Mouse (Mus musculus) midbrain, embryonic 13.5 days (tissue): ENCODE measurements at regions not wholly inside any gene's neighbourhood (a gene's known extent, or its start where the extent isn't known, plus 50 kb on each side); places are given as distances from the start of the nearest gene placed in this dataset.
"Not testable (repeated sequence)": the region's sequence is repeated elsewhere in the genome, so short reads cannot be mapped to it uniquely, and the experiment has no call there.

ENCODE experiments used
- ATAC-seq: fragments of 200-750 bp; cut with Nextera tagmentation; 2 replicates; pipeline ENCODE4 v1.8.0; 2017; ENCODE audit warnings: mild to moderate bottlenecking, moderate TSS enrichment, moderate library complexity
- H3K27ac ChIP-seq: fragments of 300-500 bp; sonication (generic); 2 replicates; pipeline ENCODE4 v1.5.1; 2015; ENCODE audit warnings: inconsistent platforms, mild to moderate bottlenecking, moderate library complexity
- H3K27me3 ChIP-seq: fragments of 300-500 bp; sonication (generic); 2 replicates; pipeline ENCODE4 v1.6.1; 2015; ENCODE audit warnings: mild to moderate bottlenecking, inconsistent platforms
- H3K36me3 ChIP-seq: fragments of 300-500 bp; sonication (generic); 2 replicates; pipeline ENCODE4 v1.6.1; 2015; ENCODE audit warnings: mild to moderate bottlenecking, inconsistent platforms
- H3K4me1 ChIP-seq: fragments of 300-500 bp; sonication (generic); replicated peaks from 2 replicates; pipeline ENCODE4 v1.6.1; 2015; ENCODE audit warnings: inconsistent platforms
- H3K4me2 ChIP-seq: fragments of 300-500 bp; sonication (generic); replicated peaks from 2 replicates; pipeline ENCODE4 v1.6.1; 2015; ENCODE audit warnings: moderate library complexity, mild to moderate bottlenecking, inconsistent platforms
- H3K4me3 ChIP-seq: fragments of 300-500 bp; sonication (generic); replicated peaks from 2 replicates; pipeline ENCODE4 v1.5.1; 2015; ENCODE audit warnings: mild to moderate bottlenecking, inconsistent platforms
- H3K9ac ChIP-seq: fragments of 300-500 bp; sonication (generic); replicated peaks from 2 replicates; pipeline ENCODE4 v1.6.1; 2015; ENCODE audit warnings: mild to moderate bottlenecking, inconsistent platforms
- H3K9me3 ChIP-seq: fragments of 300-500 bp; sonication (generic); 2 replicates; pipeline ENCODE4 v1.6.1; 2016; ENCODE audit warnings: mild to moderate bottlenecking, inconsistent platforms
- WGBS: fragments of 180-500 bp; shearing (Covaris S2); methylation state at CpG from one replicate; pipeline ENCODE4 v1.1.7; 2015; 5-methylcytosine and 5-hydroxymethylcytosine counted together

DNA sequence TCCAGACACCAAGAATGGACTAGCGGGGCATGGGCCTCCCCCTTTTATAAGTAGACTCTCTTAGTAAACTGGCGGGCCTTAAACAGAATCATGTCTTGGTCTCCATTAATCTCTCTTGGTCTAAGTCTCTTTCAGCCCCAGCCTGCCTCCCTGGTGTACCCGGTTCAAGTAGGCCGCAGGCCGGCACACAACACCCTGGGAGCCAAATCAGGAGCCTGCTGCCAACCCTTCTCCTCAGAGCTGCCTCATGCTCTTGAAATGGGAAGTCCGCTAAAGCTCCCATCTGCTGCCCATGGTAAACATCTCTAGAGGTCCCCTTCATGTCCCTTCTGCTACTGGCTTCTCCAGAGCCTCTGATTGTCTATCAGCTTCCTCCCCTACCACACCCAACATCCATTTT lies 296.3 kb downstream of the 4933412E24Rik start:
- Histone ChIP-seq H3K4me1 (no peaks in the 10 kb centered on the region), H3K9ac (no peak overlapping the region), H3K4me2 (no peak overlapping the region), H3K4me3 (no peak overlapping the region), H3K27me3 (no peaks in the 10 kb centered on the region), H3K36me3 (no peaks in the 10 kb centered on the region), H3K27ac (no peak overlapping the region), H3K9me3 (no peaks in the 10 kb centered on the region)
- ATAC-seq, result no peak
- WGBS, result 94% methylated on average over 6 of the region's 6 CpGs

DNA sequence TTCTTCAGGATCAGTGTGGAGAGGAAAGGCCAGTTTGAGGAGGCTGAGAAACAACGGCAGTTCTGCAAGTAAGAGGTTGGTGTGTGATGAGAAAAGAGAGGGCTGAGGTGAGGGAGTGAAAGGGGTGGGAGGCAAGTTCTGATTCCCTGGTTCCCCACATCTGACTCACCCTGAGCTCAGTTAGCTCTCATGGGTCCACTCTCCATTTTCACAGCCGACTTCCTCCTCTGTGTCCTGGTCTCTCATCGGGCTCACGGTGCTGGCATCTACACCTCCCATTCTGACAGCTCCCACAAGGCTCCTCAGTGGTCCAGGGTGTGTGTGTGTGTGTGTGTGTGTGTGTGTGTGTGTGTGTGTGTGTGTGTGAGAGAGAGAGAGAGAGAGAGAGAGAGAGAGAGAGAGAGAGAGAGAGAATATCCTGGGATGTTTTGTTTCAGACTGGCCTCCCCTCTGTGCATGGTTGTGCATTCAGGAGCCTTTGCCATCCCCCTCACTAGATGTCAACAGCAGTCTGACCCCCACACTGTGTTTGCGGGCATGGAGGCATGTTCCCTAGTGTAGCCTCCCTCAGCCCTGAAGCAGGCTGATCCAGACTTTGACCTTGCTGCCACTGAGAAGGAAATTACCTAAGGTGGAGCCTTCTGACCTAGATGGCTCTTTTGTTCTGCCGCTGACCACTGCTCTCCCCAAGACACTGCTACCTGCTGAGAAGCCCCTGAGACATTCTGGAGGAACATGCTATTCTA lies 296.9 kb downstream of the 4933412E24Rik start:
- H3K27me3 ChIP-seq, H3K4me1 ChIP-seq, H3K27ac ChIP-seq, H3K4me2 ChIP-seq, H3K4me3 ChIP-seq, H3K36me3 ChIP-seq, H3K9ac ChIP-seq, ATAC-seq, H3K9me3 ChIP-seq: not testable (repeated sequence)
- WGBS, result 89% methylated on average over 6 of the region's 6 CpGs

DNA sequence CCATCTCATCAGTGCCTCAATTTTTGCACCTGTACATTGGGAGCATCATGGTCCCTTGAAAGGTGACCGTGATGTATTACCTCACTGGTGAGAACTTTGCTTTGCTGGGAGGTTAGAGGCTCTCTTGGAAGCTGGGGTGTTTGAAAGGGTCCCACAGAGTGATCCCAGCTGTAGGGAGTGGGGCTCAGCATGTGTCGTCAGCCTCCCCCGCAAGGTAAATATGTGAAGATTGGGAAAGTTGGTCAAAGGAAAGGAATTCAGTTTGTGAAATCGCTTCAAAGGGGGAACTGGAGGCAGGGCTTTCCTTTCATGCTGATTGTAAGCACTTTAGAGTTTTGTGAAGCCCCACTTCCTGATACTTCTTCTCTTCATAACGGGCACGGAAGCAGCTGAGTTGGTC lies 299.5 kb downstream of the 4933412E24Rik start:
- Histone ChIP-seq H3K27ac (no peak overlapping the region), H3K36me3 (no peaks in the 10 kb centered on the region), H3K9me3 (no peaks in the 10 kb centered on the region), H3K27me3 (no peaks in the 10 kb centered on the region), H3K4me3 (no peak overlapping the region), H3K4me1 (no peaks in the 10 kb centered on the region), H3K4me2 (no peak overlapping the region), H3K9ac (no peak overlapping the region)
- WGBS, result 81% methylated on average over 6 of the region's 6 CpGs
- ATAC-seq, result no peak

DNA sequence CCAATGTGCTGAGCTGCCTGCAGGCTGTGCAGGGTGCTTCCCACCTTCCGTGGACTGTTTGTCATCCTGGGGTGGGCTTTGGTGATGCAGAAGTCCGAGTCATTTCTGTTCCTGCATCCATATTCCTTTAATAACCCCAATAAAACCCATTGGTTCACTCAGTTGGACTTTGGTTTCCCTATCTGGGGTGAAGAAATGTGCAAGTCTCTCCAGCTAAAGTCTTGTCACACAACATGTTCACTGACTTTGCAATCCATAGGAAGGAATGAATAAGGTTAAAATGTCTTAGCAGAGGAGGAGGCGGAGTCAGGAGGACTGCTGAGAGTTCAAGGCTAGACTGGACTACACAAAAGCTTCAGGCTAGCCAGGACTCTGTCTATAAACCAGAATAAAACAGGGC lies 300.5 kb downstream of the 4933412E24Rik start:
- WGBS, result 87% methylated on average over 3 of the region's 3 CpGs

DNA sequence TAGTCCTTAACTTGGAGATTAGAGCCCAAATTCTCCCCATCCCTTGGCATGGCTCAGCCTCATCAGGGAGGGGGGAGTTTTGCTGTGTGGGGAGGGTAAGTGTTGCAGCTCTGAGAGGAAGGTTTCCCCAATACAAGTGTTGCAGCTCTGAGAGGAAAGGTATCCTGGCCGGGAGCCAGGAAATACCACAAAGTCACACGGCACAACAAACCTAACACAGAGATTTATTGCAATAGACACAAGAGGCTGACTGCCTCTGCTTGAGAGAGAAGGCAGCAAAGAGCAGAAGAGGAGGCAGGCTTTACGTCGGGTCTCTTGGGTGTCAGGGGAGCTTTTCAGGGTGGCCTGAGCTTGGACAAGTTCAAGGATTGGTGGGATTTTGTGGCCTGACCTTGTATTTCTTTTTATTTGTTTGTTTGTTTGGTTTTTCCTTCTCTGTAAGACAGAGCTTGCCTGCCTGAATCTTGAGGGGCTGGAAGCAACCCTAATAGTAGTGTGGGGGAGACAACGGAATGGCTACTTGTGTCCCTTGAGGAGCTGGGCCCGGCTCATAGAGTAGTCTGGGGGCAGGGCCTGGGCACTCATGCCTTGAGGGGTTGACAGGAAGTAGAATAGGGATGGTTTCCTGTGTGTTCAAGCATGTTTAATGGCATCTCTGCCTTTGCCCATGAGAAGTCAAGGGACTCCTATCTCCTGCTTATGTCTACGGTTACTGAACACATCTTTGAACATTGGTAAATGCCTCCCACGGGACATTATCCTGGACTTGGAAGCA lies 302.3 kb downstream of the 4933412E24Rik start:
- WGBS, result 80% methylated on average over 8 of the region's 8 CpGs
- Histone ChIP-seq H3K4me1 (no peaks in the 10 kb centered on the region), H3K27me3 (no peaks in the 10 kb centered on the region), H3K27ac (no peak overlapping the region), H3K4me2 (no peak overlapping the region), H3K36me3 (no peaks in the 10 kb centered on the region), H3K9ac (no peak overlapping the region), H3K9me3 (no peaks in the 10 kb centered on the region), H3K4me3 (no peak overlapping the region)
- ATAC-seq, result no peak

More for the DNA sequence above, 300.5 kb downstream of the 4933412E24Rik start:
- no peak for ATAC-seq
- no peak overlapping the region for H3K4me3 ChIP-seq
- no peaks in the 10 kb centered on the region for H3K4me1 ChIP-seq
- no peaks in the 10 kb centered on the region for H3K9me3 ChIP-seq
- no peaks in the 10 kb centered on the region for H3K27me3 ChIP-seq
- H3K36me3 ChIP-seq, result no peaks in the 10 kb centered on the region
- H3K9ac ChIP-seq, result no peak overlapping the region
- H3K27ac ChIP-seq, result no peak overlapping the region
- no peak overlapping the region for H3K4me2 ChIP-seq

DNA sequence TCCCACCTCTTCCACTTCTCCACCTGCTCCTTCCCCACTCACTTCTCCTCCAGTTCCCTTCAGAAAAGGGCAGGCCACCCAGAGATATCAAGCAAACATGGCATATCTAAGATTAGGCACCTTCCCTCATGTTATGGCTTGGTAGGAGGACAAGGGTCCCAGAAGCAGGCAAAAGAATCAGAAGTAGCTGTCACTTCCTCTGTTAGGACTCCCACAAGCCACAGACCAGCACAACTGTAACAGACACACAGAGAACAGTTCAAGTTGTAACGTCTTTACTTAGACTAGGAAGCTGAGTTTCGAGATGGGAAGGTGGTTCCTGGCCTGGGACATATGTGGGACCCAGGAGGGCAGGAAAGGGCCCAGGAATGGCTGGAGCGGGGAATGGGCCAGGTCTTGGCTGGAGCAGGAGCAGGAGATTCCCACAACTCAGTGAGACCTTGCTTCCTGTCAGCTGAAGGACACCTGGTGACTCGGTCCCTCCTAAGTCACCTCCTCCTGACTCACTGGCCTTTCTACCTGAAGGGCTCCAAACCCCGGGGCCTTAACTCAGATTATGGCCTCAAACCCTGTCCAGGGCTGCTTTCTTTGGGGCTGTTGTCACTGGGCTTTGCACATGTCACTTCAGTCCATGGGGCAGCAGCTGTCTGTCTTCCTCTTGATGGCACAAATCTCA lies 304.2 kb downstream of the 4933412E24Rik start:
- no peak overlapping the region for H3K27ac ChIP-seq
- H3K9ac ChIP-seq, result no peak overlapping the region
- no peaks in the 10 kb centered on the region for H3K9me3 ChIP-seq
- no peaks in the 10 kb centered on the region for H3K4me1 ChIP-seq
- H3K4me2 ChIP-seq, result no peak overlapping the region
- H3K4me3 ChIP-seq, result no peak overlapping the region
- WGBS, result 88% methylated on average over 5 of the region's 5 CpGs
- H3K36me3 ChIP-seq, result no peaks in the 10 kb centered on the region
- H3K27me3 ChIP-seq, result no peaks in the 10 kb centered on the region
- ATAC-seq, result no peak

DNA sequence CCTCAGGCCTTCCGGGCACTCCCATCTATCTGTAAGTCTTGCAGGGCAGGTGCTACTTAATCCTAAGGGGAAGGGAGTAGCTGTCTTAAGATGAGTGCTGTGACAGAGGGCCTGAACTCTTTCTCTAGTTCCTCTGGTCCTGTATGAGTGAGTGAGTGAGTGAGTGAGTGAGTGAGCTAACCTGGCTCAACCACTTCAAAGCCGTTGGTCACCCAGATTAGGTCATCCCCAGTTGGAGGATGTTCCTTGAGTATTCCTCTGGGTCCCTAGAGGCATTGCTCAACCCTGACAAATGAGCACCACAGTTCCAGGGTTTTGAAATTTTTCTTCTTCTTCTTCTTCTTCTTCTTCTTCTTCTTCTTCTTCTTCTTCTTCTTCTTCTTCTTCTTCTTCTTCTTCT lies 306.5 kb downstream of the 4933412E24Rik start:
- Histone ChIP-seq H3K9ac (no peak overlapping the region), H3K27ac (no peak overlapping the region), H3K27me3 (no peaks in the 10 kb centered on the region), H3K4me1 (no peaks in the 10 kb centered on the region), H3K4me3 (no peak overlapping the region), H3K9me3 (no peaks in the 10 kb centered on the region), H3K4me2 (no peak overlapping the region), H3K36me3 (no peaks in the 10 kb centered on the region)
- ATAC-seq, result no peak
- WGBS, result 83% methylated on average over 2 of the region's 2 CpGs

DNA sequence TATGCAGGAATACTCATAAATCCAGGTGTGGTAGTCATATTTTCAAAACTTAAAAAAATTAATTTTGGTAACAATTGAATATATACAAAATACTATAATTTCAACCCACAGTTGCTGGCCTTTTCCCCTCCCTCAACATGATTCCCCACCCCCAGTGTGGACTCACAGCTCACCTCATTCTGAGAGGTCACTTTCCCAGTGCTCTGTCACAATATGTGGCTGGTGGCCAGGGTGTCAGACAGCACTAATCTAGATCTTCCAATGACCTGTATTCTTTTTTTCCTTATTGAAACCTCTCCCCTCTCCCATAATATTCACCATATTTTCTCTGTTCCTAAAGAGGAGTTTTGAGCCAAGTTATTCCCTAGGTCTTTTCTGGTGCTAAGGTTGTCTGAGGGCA lies 308.0 kb downstream of the 4933412E24Rik start:
- Histone ChIP-seq H3K36me3 (no peaks in the 10 kb centered on the region), H3K27ac (no peak overlapping the region), H3K4me3 (no peak overlapping the region), H3K4me1 (no peaks in the 10 kb centered on the region), H3K9me3 (no peaks in the 10 kb centered on the region), H3K9ac (no peak overlapping the region), H3K4me2 (no peak overlapping the region), H3K27me3 (no peaks in the 10 kb centered on the region)
- no peak for ATAC-seq

DNA sequence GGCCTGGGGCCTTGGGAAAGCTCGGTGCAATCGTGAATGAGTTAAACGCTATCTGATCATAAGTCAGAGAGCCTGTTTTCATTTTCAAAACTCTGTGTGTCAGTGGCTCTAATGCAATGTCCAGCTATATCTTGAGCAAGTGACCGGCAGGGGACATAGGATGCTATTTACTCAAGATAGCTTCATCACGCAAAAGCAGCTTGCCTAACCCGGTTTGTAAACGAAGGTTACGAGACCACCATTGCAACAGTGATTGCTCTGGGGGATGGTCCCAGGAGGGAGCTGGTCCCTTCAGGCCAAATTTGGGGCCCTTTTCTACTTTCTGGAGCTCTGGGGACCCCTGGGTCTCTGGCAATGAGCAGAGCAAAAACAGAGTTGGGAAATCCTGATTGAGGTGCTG lies 309.3 kb downstream of the 4933412E24Rik start:
- no peaks in the 10 kb centered on the region for H3K36me3 ChIP-seq
- no peaks in the 10 kb centered on the region for H3K27me3 ChIP-seq
- H3K4me1 ChIP-seq, result no peaks in the 10 kb centered on the region
- H3K9ac ChIP-seq, result no peak overlapping the region
- WGBS, result 92% methylated on average over 8 of the region's 8 CpGs
- H3K9me3 ChIP-seq, result no peaks in the 10 kb centered on the region
- no peak overlapping the region for H3K27ac ChIP-seq
- no peak overlapping the region for H3K4me3 ChIP-seq
- ATAC-seq, result no peak
- H3K4me2 ChIP-seq, result no peak overlapping the region
